Mouse (Mus musculus): ENCODE results near the gene Ikzf2.

Gene Ikzf2

GRCm38 (mm10) chr1:69535507-69535906, 151.5 kb downstream of the Ikzf2 start:
- DNase-seq (ENCODE audit: low read depth, low spot score): no peak
- no peaks in the 10 kb centered on the region for H3K27me3 ChIP-seq (ENCODE audit: control insufficient read depth, insufficient read depth, low read length, poor library complexity, severe bottlenecking)
- no peaks in the 10 kb centered on the region for H3K36me3 ChIP-seq (ENCODE audit: control insufficient read depth, insufficient read depth, low read length, poor library complexity, severe bottlenecking)

GRCm38 (mm10) chr1:69533048-69533447, 154.0 kb downstream of the Ikzf2 start:
- H3K27me3 ChIP-seq (ENCODE audit: control insufficient read depth, insufficient read depth, low read length, poor library complexity, severe bottlenecking): no peaks in the 10 kb centered on the region
- DNase-seq (ENCODE audit: low read depth, low spot score): no peak
- H3K36me3 ChIP-seq (ENCODE audit: control insufficient read depth, insufficient read depth, low read length, poor library complexity, severe bottlenecking): no peaks in the 10 kb centered on the region

GRCm38 (mm10) chr1:69528696-69529095, 158.3 kb downstream of the Ikzf2 start:
- no peak for DNase-seq (ENCODE audit: low read depth, low spot score)
- Histone ChIP-seq H3K36me3 (ENCODE audit: control insufficient read depth, insufficient read depth, low read length, poor library complexity, severe bottlenecking) (no peaks in the 10 kb centered on the region), H3K27me3 (ENCODE audit: control insufficient read depth, insufficient read depth, low read length, poor library complexity, severe bottlenecking) (no peaks in the 10 kb centered on the region)

- no peaks in the 10 kb centered on the region for H3K36me3 ChIP-seq (ENCODE audit: control insufficient read depth, insufficient read depth, low read length, poor library complexity, severe bottlenecking)
- DNase-seq (ENCODE audit: low read depth, low spot score): no peak
- H3K27me3 ChIP-seq (ENCODE audit: control insufficient read depth, insufficient read depth, low read length, poor library complexity, severe bottlenecking): no peaks in the 10 kb centered on the region
Measured at GRCm38 (mm10) chr1:69521656-69522055, 165.4 kb downstream of the Ikzf2 start.

DNA sequence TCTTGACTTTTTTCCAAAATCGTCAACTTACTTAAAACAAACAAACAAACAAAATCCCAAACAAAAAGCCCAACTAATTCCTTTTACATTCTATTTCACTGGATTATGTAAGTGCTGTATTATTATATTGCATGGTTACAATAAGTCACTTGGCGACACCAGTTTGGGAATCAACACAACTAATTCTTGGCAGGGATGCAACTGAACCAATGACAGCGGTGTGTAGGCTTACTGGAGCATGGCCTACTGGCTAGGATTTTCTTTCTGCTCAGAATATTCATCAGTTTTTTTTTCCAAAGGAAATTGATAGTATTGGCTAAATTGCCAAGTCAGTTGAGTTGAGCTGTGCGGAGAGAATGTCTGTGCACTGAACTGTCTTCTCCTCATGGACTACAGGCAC, 167.7 kb downstream of the Ikzf2 start:
- no peaks in the 10 kb centered on the region for H3K36me3 ChIP-seq (ENCODE audit: control insufficient read depth, insufficient read depth, low read length, poor library complexity, severe bottlenecking)
- no peak for DNase-seq (ENCODE audit: low read depth, low spot score)
- H3K27me3 ChIP-seq (ENCODE audit: control insufficient read depth, insufficient read depth, low read length, poor library complexity, severe bottlenecking): no peaks in the 10 kb centered on the region

DNA sequence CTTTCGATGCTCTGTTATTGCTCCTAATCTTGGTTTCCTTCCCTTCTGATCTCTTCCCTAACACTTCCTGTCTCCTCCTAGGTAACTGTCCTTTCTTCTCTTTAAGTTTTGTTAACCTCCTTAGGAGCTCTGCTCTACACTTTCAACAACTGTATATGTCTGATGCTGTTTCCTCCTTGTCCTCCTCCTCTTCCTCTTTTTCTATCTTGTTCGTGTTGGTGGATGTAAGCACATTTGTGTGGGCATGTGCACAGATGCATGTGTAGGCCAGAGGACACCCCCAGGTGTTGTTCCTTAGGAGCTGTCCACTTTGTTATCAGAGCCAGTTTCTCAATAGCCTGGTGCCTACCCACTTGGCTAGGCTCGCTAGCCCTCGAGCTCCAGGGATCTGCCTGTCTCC, 169.0 kb downstream of the Ikzf2 start:
- Histone ChIP-seq H3K36me3 (ENCODE audit: control insufficient read depth, insufficient read depth, low read length, poor library complexity, severe bottlenecking) (no peaks in the 10 kb centered on the region), H3K27me3 (ENCODE audit: control insufficient read depth, insufficient read depth, low read length, poor library complexity, severe bottlenecking) (no peaks in the 10 kb centered on the region)
- no peak for DNase-seq (ENCODE audit: low read depth, low spot score)

- DNase-seq (ENCODE audit: low read depth, low spot score): no peak
- Histone ChIP-seq H3K27me3 (ENCODE audit: control insufficient read depth, insufficient read depth, low read length, poor library complexity, severe bottlenecking) (no peaks in the 10 kb centered on the region), H3K36me3 (ENCODE audit: control insufficient read depth, insufficient read depth, low read length, poor library complexity, severe bottlenecking) (no peaks in the 10 kb centered on the region)
Measured at GRCm38 (mm10) chr1:69516144-69516543, 170.9 kb downstream of the Ikzf2 start.

GRCm38 (mm10) chr1:69513595-69514250, 173.3 kb downstream of the Ikzf2 start:
- DNase-seq (ENCODE audit: low read depth, low spot score): no peak
- H3K36me3 ChIP-seq (ENCODE audit: control insufficient read depth, insufficient read depth, low read length, poor library complexity, severe bottlenecking): no peaks in the 10 kb centered on the region
- H3K27me3 ChIP-seq (ENCODE audit: control insufficient read depth, insufficient read depth, low read length, poor library complexity, severe bottlenecking): no peaks in the 10 kb centered on the region

- H3K27me3 ChIP-seq (ENCODE audit: control insufficient read depth, insufficient read depth, low read length, poor library complexity, severe bottlenecking): no peaks in the 10 kb centered on the region
- no peaks in the 10 kb centered on the region for H3K36me3 ChIP-seq (ENCODE audit: control insufficient read depth, insufficient read depth, low read length, poor library complexity, severe bottlenecking)
- no peak for DNase-seq (ENCODE audit: low read depth, low spot score)
Measured at GRCm38 (mm10) chr1:69508275-69508674, 178.8 kb downstream of the Ikzf2 start.

GRCm38 (mm10) chr1:69507513-69507912, 179.5 kb downstream of the Ikzf2 start:
- no peak for DNase-seq (ENCODE audit: low read depth, low spot score)
- no peaks in the 10 kb centered on the region for H3K36me3 ChIP-seq (ENCODE audit: control insufficient read depth, insufficient read depth, low read length, poor library complexity, severe bottlenecking)
- H3K27me3 ChIP-seq (ENCODE audit: control insufficient read depth, insufficient read depth, low read length, poor library complexity, severe bottlenecking): no peaks in the 10 kb centered on the region

DNA sequence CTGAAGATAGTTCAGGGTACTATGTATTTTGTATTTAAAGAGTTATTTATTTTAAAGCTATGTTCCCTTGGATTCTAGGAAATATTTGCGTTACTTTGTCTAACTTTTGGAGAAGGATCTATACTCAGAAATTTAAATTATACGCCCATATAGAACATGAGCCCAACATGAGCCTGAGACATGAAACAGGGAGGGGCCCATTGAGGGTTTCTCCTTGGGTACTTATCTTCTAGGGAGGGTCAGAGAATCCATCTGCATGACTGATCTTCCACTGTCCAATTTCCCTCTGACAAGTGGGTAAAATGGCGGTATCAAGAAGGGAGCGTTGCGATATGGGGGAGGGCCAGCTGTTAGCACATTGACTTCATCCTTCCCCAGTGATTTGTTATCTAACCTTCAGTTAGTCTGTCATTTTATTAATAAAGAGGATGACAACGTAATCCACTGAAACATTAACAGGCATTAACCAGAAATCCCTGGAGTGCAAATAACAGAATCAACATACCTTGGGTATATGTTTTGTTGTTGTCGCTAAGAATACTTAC, 180.4 kb downstream of the Ikzf2 start:
- H3K27me3 ChIP-seq (ENCODE audit: control insufficient read depth, insufficient read depth, low read length, poor library complexity, severe bottlenecking): no peaks in the 10 kb centered on the region
- DNase-seq (ENCODE audit: low read depth, low spot score): no peak
- no peaks in the 10 kb centered on the region for H3K36me3 ChIP-seq (ENCODE audit: control insufficient read depth, insufficient read depth, low read length, poor library complexity, severe bottlenecking)

DNA sequence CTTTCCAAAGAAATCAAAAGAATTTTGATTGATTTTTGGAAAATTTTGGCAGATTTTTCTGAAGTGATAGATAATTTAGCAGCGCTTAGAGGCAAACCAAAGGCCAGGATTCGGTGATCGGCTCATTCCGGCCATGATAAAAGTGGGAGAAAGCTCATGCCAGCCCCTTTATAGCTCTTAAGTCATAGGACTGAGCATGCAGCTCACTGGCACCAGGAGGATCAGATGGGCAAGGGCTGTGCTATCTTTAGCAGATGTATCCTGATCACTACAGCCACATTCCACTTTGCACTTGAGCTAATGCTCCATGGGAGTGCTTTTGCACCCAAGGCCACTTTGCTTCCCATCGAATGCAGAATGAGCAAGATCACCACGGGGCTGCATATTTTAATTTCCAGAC, 181.0 kb downstream of the Ikzf2 start:
- Histone ChIP-seq H3K36me3 (ENCODE audit: control insufficient read depth, insufficient read depth, low read length, poor library complexity, severe bottlenecking) (no peaks in the 10 kb centered on the region), H3K27me3 (ENCODE audit: control insufficient read depth, insufficient read depth, low read length, poor library complexity, severe bottlenecking) (no peaks in the 10 kb centered on the region)
- DNase-seq (ENCODE audit: low read depth, low spot score): no peak

GRCm38 (mm10) chr1:69500388-69500787, 186.7 kb downstream of the Ikzf2 start:
- DNase-seq (ENCODE audit: low read depth, low spot score): no peak
- Histone ChIP-seq H3K36me3 (ENCODE audit: control insufficient read depth, insufficient read depth, low read length, poor library complexity, severe bottlenecking) (no peaks in the 10 kb centered on the region), H3K27me3 (ENCODE audit: control insufficient read depth, insufficient read depth, low read length, poor library complexity, severe bottlenecking) (no peaks in the 10 kb centered on the region)

DNA sequence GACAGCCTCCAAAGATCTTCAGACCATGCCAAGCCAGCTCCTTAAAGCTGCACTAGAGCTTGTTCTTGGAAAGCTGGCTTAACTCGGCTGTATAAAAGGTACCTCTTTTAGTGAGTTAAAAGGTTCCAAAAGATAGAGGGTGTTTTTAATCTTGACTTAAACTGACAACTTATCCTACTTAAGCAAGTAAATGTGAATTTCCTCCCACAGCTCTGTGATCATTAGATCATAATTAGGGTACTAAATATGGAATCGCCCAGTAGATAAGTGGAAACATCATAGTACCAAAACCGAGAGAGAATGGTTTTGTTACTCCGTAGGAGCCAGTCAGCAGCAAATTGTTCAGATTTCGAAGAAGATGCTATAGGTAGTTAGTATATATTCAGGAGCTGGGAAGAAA, 187.4 kb downstream of the Ikzf2 start:
- DNase-seq (ENCODE audit: low read depth, low spot score): no peak
- Histone ChIP-seq H3K27me3 (ENCODE audit: control insufficient read depth, insufficient read depth, low read length, poor library complexity, severe bottlenecking) (no peaks in the 10 kb centered on the region), H3K36me3 (ENCODE audit: control insufficient read depth, insufficient read depth, low read length, poor library complexity, severe bottlenecking) (no peaks in the 10 kb centered on the region)

GRCm38 (mm10) chr1:69498862-69499306, 188.2 kb downstream of the Ikzf2 start:
- DNase-seq (ENCODE audit: low read depth, low spot score): no peak
- Histone ChIP-seq H3K36me3 (ENCODE audit: control insufficient read depth, insufficient read depth, low read length, poor library complexity, severe bottlenecking) (no peaks in the 10 kb centered on the region), H3K27me3 (ENCODE audit: control insufficient read depth, insufficient read depth, low read length, poor library complexity, severe bottlenecking) (no peaks in the 10 kb centered on the region)

DNA sequence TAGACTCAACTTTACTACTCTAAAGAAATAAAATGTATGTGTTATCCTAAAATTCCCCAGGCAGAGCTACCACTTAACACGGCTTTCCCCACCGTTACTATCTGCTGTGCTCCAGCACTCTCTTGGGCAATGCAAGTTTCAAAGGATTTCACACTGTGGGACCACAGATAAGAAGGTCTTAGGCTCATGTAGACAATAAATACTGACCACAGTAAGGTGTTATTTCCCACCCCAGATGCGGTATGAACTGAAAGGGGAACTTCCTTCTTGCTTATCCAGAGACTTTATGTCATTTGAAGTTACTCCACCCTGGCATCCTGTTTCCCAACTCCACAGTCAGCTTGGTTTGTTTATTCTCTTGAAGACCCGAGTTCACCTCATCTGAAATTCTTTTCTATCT, 191.0 kb downstream of the Ikzf2 start:
- Histone ChIP-seq H3K36me3 (ENCODE audit: control insufficient read depth, insufficient read depth, low read length, poor library complexity, severe bottlenecking) (no peaks in the 10 kb centered on the region), H3K27me3 (ENCODE audit: control insufficient read depth, insufficient read depth, low read length, poor library complexity, severe bottlenecking) (no peaks in the 10 kb centered on the region)
- no peak for DNase-seq (ENCODE audit: low read depth, low spot score)

Data from splenic B cell, adult 2 months (primary cell).